Mouse (Mus musculus): ENCODE measurements around the gene Uvrag.

The Uvrag gene

DNA sequence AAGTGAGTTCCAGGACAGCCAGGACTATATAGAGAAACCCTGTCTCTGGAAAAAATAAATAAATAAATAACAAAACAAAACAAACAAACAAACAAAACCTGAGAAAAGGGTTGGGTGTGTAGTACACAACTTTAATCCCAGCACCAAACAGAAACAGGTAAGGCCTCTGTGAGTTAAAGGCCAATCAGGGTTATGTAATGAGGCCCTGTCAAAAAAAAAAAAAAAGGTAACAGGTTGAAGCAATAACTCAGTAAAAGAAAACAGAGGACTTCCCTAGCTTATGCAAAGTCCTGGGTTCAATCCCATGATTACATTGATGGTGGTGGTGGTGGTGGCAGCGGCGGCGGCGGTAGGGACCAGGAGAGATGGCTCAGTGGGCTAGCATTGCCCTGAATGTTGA lies 3.4 kb downstream of the Uvrag start:
- DNase-seq = no peak

DNA sequence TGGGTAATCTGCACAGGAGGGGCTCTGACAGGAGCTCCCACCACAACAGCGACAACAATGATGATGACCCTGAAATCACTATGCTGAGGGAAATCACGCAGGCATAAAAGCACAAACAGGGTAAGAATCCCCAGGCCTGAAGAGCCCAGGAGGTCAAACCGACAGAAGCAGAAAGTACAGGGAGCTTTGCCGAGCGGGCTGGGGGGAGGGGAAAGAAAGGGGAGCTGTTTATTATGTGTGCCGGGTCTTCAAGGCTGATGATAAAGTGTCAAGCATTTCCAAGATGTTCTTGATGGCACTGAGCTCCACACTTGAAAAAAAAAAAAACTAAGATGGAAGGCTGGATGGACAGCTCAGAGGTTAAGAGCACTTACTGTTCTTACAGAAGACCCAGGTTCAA lies 4.2 kb downstream of the Uvrag start:
- DNase-seq = no peak

GRCm38 (mm10) chr7:99133811-99134402 lies 7.0 kb downstream of the Uvrag start:
- no peak for DNase-seq

DNA sequence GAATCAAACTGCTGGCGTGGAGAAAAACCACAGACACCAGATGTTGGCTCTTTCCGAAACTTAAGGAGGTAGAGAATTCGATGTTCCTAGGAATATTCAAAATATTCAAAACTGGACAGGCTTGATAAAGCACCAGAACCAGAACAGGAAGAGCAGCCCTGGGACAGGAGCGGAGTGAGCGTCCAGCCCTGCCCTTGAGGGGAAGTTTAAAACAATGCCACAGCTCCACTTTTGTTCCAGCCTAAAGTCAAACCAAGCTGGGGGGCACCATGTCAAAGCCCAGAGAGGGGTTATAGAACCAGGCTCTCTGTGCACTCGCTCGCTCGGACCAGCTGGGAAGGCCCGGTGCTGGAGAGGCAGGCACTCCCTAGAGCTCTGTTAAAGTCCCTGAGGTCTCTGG lies 8.3 kb downstream of the Uvrag start:
- DNase-seq = no peak

- no peak for DNase-seq
Measured at GRCm38 (mm10) chr7:99131819-99132353, 9.1 kb downstream of the Uvrag start.

DNA sequence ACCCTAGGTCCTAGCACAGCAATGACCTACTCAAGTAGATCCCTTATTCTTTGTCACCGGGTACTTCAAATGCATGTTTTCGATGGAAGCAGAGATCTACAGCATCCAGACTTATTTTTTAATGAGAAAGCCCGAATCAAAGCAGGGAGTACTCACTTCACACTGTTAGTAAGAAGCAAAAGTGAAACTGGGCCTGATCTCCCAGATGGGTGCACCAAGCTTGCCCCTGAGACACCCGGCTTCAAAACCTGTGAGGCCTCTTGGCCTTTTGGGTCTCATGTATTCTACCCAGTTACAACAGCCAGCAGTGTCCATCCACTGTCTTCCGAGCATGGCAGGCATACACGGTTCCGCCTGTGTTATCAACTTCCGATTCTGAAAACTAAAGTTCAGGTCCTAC lies 12.0 kb downstream of the Uvrag start:
- DNase-seq = no peak

DNA sequence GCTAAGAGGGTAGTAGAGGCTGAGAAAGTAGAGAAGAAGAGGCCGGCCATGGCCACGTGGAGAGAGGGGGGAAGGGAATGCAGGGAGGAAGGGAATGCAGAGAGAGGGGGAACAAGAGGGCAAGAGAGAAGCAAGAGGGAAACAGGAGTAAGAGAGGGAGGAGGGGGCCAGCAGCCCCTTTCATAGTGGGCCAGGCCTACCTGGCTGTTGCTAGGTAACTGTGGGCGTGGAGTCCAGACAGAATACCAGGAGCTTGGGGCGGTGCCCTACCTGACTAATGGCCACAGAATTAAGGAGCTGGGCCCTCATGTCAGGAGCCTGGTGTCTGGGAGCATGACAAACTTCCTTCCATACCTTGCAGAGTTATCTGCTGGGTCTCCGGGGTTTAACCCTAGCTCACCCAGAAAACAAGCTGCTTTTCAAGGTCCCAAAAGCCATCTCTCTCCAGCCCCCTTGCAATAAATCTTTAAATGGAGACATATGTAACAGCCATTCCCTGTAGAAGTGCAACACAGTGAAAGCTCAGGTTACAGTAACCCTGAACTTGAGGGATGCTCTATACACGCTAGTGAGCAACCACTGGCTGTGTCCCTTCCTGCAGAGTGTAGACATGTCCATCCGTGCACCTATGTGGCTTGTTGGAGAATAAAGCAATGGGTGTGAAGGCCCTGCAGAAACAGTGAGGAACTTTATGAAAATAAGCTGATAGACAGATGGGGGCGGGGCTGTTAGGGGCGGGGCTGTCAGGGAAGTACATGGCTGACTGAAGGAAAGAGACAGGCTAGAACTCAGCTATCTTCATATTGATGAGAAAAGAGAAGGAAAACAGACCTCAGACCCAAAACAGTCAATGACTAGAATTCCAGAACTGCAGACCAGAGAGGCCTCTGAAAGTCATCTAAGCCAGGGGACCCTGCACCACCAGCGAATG lies 12.7 kb downstream of the Uvrag start:
- no peak for DNase-seq

DNA sequence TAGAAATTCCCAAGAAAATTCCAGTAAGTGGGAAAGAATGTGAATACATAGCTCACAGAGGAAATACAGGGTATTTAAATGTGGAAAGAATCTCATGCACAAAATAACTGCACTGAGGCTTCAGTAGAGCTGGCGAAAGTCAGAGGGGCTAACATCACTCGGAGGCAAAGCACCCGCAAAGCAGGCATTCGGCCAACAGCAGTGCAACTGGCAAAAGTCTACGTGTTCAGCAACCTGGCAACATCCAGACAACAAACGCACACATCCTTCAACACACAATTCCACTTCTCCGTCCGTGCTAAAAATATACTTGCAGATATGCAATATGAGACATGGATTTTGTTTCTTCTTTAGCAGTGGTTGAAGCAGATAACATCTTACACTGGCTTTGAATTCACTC lies 14.9 kb downstream of the Uvrag start:
- no peak for DNase-seq

DNA sequence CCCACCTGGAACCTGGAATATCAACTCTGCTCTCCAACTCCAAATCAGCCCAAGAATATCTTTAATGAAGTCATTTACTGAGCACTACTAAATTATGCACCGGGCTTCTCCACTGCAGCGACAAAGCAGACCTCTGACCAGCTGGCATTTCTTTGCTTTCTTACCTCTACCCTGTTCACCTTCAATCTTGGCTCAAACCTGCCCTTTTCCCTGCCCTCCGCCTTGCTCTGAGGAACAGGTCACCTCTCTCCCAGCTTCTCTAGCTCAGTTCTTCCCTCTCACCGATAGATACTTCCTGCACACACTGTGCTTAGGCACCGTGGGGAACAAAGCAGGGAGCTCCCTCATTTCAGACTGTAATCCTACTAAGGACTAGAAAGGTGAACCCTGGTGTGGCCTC lies 18.3 kb downstream of the Uvrag start:
- peak; percentile 39 for DNase-seq

DNA sequence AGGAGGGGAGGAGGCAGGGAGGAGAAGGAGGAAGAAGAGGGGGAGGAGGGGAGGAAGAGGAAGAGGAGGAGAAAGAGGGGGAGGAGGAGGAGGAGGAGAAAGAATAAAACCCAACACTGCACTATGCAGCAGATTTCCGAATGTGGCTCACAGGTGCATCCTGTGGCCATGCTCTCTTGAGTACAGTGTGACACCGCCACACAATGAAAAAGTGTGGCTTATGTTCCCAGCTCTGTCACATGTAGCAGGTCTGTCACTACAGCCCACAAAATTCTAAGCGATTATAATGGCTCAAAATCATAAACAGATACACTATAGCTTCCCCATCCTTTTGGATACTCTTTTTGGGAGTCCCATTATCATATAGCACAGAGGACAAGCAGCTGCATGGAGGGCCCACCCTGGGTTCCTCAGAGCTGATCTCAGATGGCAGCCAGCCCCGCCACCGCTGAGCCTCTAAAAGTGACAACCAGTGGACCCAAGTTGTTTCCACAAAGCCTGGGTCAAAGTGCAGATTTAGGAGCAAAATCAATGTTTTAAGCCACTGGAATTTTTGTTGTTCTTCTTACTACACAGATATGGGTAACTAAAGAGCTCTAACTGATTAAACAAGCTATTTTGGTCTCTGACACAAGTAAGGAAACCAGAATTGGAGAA lies 19.9 kb downstream of the Uvrag start:
- DNase-seq = no peak

DNA sequence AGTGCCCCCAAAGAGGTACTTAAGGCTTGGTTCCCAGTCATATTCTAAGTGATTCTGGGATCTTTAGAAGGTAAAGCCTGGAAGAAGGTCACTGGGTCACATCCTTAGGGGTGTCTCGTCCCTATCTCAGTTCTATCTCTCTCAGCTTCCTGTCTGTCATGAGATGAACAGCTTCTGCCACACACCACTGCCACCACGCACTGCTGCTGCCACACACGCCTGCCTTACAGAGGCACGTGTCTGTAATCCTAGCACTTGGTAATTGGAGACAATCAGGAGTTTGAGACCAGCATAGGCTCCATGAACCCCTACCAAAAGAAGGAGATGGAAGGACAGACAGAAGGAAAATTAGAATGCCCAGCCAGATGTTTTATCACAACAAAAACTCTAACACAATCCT lies 20.9 kb downstream of the Uvrag start:
- no peak for DNase-seq

- DNase-seq = no peak
Measured at GRCm38 (mm10) chr7:99116781-99117180, 24.2 kb downstream of the Uvrag start.

GRCm38 (mm10) chr7:99114006-99114726 lies 26.8 kb downstream of the Uvrag start:
- peak; percentile 56 for DNase-seq

- no peak for DNase-seq
Measured at GRCm38 (mm10) chr7:99107566-99107965, 33.4 kb downstream of the Uvrag start.

DNA sequence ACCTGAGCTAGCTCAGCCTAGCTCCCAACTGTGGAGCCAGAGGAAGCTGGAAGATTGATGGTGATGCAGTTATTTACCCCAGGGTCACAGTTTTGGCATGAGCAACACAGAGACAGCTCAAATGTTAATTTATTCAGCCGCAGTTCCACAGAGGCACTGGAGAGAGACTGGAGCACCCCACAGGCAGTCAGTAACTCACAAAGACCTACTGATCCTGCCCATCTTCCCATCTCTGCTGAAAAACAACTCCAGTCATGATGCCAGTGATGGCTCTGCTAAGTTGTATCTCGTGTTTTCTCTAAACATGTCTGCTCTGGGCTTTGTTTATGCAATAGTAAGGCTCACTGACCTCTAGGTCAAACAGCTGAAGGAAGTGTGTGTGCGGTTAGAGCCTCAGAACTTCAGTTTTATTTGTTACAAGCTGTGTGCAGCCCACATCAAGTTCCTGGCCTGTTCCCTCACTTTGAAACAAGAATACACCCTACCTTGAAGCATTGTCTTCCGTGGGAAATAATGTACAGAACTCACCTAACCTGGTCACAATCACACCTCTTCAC lies 34.1 kb downstream of the Uvrag start:
- DNase-seq = no peak

GRCm38 (mm10) chr7:99101767-99102593 lies 39.0 kb downstream of the Uvrag start:
- peak; percentile 50 for DNase-seq

- peak; percentile 31 for DNase-seq
Measured at GRCm38 (mm10) chr7:99101076-99101475, 39.9 kb downstream of the Uvrag start.

DNA sequence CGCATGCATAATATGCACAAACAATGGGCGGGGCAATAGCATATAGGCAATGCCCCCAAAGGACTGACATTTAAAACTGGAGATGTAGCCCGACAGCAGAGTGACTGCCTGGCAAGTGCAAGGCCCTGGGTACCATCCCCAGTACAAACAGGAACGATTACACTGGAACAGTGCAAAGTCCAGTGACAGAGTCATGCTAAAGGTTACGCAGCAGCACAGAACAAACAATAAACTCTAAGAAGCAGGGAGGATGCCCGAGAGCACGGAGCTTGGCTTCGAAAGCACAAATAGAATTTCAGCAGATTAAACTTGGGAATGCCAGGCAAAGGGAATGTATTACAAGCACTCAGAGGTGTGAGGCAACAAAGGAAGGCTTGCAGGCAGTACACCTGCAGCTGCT lies 40.4 kb downstream of the Uvrag start:
- peak; percentile 31 for DNase-seq

- DNase-seq = no peak
Measured at GRCm38 (mm10) chr7:99100087-99100486, 40.9 kb downstream of the Uvrag start.

GRCm38 (mm10) chr7:99097781-99098180 lies 43.2 kb downstream of the Uvrag start:
- DNase-seq = no peak

DNA sequence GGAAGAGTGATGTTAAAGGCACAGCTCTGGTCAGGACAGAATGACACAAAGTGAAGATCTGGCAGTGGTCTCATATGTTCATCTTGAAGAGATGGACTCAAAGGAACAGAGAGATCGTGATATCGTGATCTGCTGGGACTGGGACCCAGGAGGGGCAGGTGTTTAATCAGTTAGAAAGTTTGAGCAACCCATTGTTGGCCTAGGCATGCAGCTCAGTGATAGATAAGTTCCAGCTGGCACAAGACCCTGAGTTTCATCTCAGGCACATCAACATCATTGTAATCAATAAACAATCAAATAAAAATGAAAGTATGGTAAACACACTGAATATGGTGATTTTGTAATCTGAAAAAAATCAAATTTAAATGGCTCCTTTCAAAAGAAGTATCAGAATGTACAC lies 43.8 kb downstream of the Uvrag start:
- no peak for DNase-seq

DNA sequence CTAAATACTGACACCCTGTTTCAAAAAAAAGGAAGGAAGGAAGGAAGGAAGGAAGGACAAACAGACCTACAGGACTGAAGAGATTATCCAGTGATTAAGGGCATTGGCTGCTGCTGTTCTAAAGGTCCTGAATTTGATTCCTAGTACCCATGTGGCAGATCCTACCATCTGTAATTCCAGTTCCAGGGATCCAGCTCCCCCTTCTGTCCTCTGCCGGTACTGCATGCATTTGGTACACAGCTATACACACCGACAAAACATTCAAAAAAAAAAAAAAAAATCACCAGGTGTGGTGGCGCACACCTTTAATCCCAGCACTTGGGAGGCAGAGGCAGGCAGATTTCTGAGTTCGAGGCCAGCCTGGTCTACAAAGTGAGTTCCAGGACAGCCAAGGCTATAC lies 45.8 kb downstream of the Uvrag start:
- DNase-seq = peak; percentile 26
